Mouse (Mus musculus) erythroblast, embryonic 14.5 days (primary cell): Measurements from ENCODE around the gene Wdr37.

Experiments
- GATA1 ChIP-seq: IDR thresholded peaks from 2 replicates; pipeline ENCODE4 v1.6.1; 2012; ENCODE audit warnings: low read length, inconsistent platforms, mixed read lengths
- TAL1 ChIP-seq: IDR thresholded peaks from 3 replicates; pipeline ENCODE4 v1.6.1; 2012; ENCODE audit warnings: low read length, inconsistent platforms, mixed read lengths

- TF ChIP-seq GATA1, result no peak
- TF ChIP-seq TAL1, result no peak
Measured at GRCm38 (mm10) chr13:8831546-8832251, 40.0 kb downstream of the Wdr37 start.
